Mouse (Mus musculus) heart, postnatal 0 days (tissue): ENCODE data around the gene Itih4. TPM values are rescaled to one million over a fixed set of nuclear protein-coding genes. Genes with fewer than 3 reads are reported as not detected.

Experiments
- ATAC-seq: fragments of 200-750 bp; cut with Nextera tagmentation; 2 replicates; pipeline ENCODE4 v1.8.0; 2017; ENCODE audit warnings: low read depth, moderate number of reproducible peaks, moderate library complexity; ENCODE audit not compliant: insufficient read depth
- DNase-seq: peaks from one replicate; pipeline ENCODE4 v3.0.0-alpha.2; 2016; ENCODE audit warnings: low spot score
- H3K27ac ChIP-seq: fragments of 300-500 bp; sonication (generic); 2 replicates; pipeline ENCODE4 v1.5.1; 2014; ENCODE audit warnings: low read depth, mild to moderate bottlenecking
- H3K27me3 ChIP-seq: fragments of 300-500 bp; sonication (generic); 2 replicates; pipeline ENCODE4 v1.6.1; 2014; ENCODE audit warnings: low read length, mixed read lengths; ENCODE audit not compliant: control insufficient read depth, insufficient read depth
- H3K36me3 ChIP-seq: fragments of 300-500 bp; sonication (generic); replicated peaks from 2 replicates; pipeline ENCODE4 v1.6.1; 2014; ENCODE audit warnings: low read length, mixed read lengths; ENCODE audit not compliant: control insufficient read depth, insufficient read depth
- H3K4me1 ChIP-seq: fragments of 300-500 bp; sonication (generic); 2 replicates; pipeline ENCODE4 v1.6.1; 2014; ENCODE audit warnings: antibody characterized with exemption; ENCODE audit not compliant: control insufficient read depth, insufficient read depth
- H3K4me2 ChIP-seq: fragments of 300-500 bp; sonication (generic); 2 replicates; pipeline ENCODE4 v1.6.1; 2014; ENCODE audit warnings: low read depth, mild to moderate bottlenecking, low read length, moderate library complexity
- H3K4me3 ChIP-seq: fragments of 300-500 bp; sonication (generic); 2 replicates; pipeline ENCODE4 v1.5.1; 2014; ENCODE audit warnings: low read depth, low read length
- H3K9ac ChIP-seq: fragments of 300-500 bp; sonication (generic); replicated peaks from 2 replicates; pipeline ENCODE4 v1.6.1; 2014; ENCODE audit warnings: low read depth, low read length, mixed read lengths
- H3K9me3 ChIP-seq: fragments of 300-500 bp; sonication (generic); replicated peaks from 2 replicates; pipeline ENCODE4 v1.6.1; 2016; ENCODE audit warnings: low read length; ENCODE audit not compliant: control insufficient read depth
- CTCF ChIP-seq: IDR thresholded peaks from 2 replicates; pipeline ENCODE4 v1.5.1; 2016; ENCODE audit warnings: antibody characterized with exemption, control low read depth, low read depth
- EP300 ChIP-seq: IDR thresholded peaks from 2 replicates; pipeline ENCODE4 v1.6.1; 2016; ENCODE audit warnings: antibody characterized with exemption, low read depth
- WGBS: fragments of 180-500 bp; shearing (Covaris S2); extraction: QIAGEN DNeasy Blood & Tissue Kit; methylation state at CpG from one replicate; pipeline ENCODE4 v1.1.7; 2014; 5-methylcytosine and 5-hydroxymethylcytosine counted together
- polyA plus RNA-seq: library from polyadenylated mRNA; unstranded; fragments of >200 nt; fragmentation: Nextera tagmentation; extraction: Ambion mirVana; gene quantifications from 2 replicates; pipeline ENCODE4 v1.2.1, GENCODE M21; 2015
- total RNA-seq: library from RNA; depleted of rRNA; stranded (reverse); fragments of >200 nt; gene quantifications from 2 replicates; pipeline ENCODE4 v1.2.3, GENCODE M21; 2014; ENCODE audit warnings: low replicate concordance; rRNA removed

Itih4 gene
- total RNA-seq (2.2 and 2.5 TPM in 2 replicates), polyA plus RNA-seq (0.61 and 1.0 TPM in 2 replicates)

GRCm38 (mm10) chr14:30886204-30886603 lies at the start of gene Itih4:
Gene Itih4 (plus strand): TSS chr14:30886476.
- no peaks in the 10 kb centered on the region for H3K9me3 ChIP-seq
- no peak within 1 kb of the TSS for H3K4me2 ChIP-seq
- H3K36me3 ChIP-seq, result no peaks in the 10 kb centered on the region
- ATAC-seq (no peak), DNase-seq (no peak)
- H3K9ac ChIP-seq, result no peak within 1 kb of the TSS
- H3K27me3 ChIP-seq, result no peaks in the 10 kb centered on the region
- peaks cover 4% of the 10 kb centered on the region for H3K4me1 ChIP-seq
- 75% methylated on average over 3 of the region's 3 CpGs for WGBS
- no peak for TF ChIP-seq CTCF
- TF ChIP-seq EP300, result no peak
- no peak within 1 kb of the TSS for H3K27ac ChIP-seq
- H3K4me3 ChIP-seq, result no peak within 1 kb of the TSS

GRCm38 (mm10) chr14:30837416-30837996 lies 48.8 kb upstream of the Itih4 start:
- H3K27ac ChIP-seq, result 0 out of 2 replicates have a peak overlapping the region, but pooled peaks have one; percentile 23
- TF ChIP-seq CTCF (no peak), EP300 (no peak)
- no peak overlapping the region for H3K4me3 ChIP-seq
- H3K9ac ChIP-seq, result no peak overlapping the region
- H3K4me2 ChIP-seq, result no peak overlapping the region
- H3K36me3 ChIP-seq, result peaks cover 13% of the 10 kb centered on the region; the same call in 1 of the 2 replicates
- ATAC-seq (peak; percentile 63; the same call in 1 of the 2 replicates), DNase-seq (peak; percentile 34)
- 53% methylated on average over 14 of the region's 14 CpGs for WGBS
- no peaks in the 10 kb centered on the region for H3K9me3 ChIP-seq
- H3K4me1 ChIP-seq, result peaks cover 14% of the 10 kb centered on the region; the same call in 1 of the 2 replicates
- H3K27me3 ChIP-seq, result no peaks in the 10 kb centered on the region

GRCm38 (mm10) chr14:30843701-30844100 lies 42.6 kb upstream of the Itih4 start:
- no peak for TF ChIP-seq EP300
- H3K4me2 ChIP-seq, result no peak overlapping the region
- H3K4me3 ChIP-seq, result no peak overlapping the region
- H3K27me3 ChIP-seq, result no peaks in the 10 kb centered on the region
- H3K27ac ChIP-seq, result no peak overlapping the region
- no peaks in the 10 kb centered on the region for H3K4me1 ChIP-seq
- ATAC-seq, result no peak
- DNase-seq, result no peak
- 0 out of 2 replicates have a peak, but pooled peaks cover 8% of the 10 kb centered on the region for H3K36me3 ChIP-seq
- no peaks in the 10 kb centered on the region for H3K9me3 ChIP-seq
- 89% methylated on average over 3 of the region's 3 CpGs for WGBS
- no peak overlapping the region for H3K9ac ChIP-seq

GRCm38 (mm10) chr14:30850504-30850903 lies 35.8 kb upstream of the Itih4 start:
- Histone ChIP-seq H3K36me3 (0 out of 2 replicates have a peak, but pooled peaks cover 6% of the 10 kb centered on the region), H3K27me3 (no peaks in the 10 kb centered on the region), H3K9me3 (no peaks in the 10 kb centered on the region), H3K27ac (no peak overlapping the region), H3K4me3 (no peak overlapping the region), H3K4me2 (no peak overlapping the region), H3K9ac (no peak overlapping the region), H3K4me1 (0 out of 2 replicates have a peak, but pooled peaks cover 2% of the 10 kb centered on the region)
- ATAC-seq (no peak), DNase-seq (no peak)
- 89% methylated on average over 5 of the region's 5 CpGs for WGBS
- TF ChIP-seq EP300 (no peak), CTCF (no peak)

GRCm38 (mm10) chr14:30852325-30852724 lies 34.0 kb upstream of the Itih4 start:
- TF ChIP-seq CTCF, result no peak
- TF ChIP-seq EP300, result no peak
- Histone ChIP-seq H3K4me3 (no peak overlapping the region), H3K27me3 (no peaks in the 10 kb centered on the region), H3K27ac (no peak overlapping the region), H3K4me1 (0 out of 2 replicates have a peak, but pooled peaks cover 2% of the 10 kb centered on the region), H3K9ac (no peak overlapping the region), H3K4me2 (no peak overlapping the region), H3K9me3 (no peaks in the 10 kb centered on the region), H3K36me3 (no peaks in the 10 kb centered on the region)
- ATAC-seq, result no peak
- WGBS, result 72% methylated on average over 5 of the region's 5 CpGs
- no peak for DNase-seq

- no peak for DNase-seq
- H3K4me2 ChIP-seq, result no peak overlapping the region
- no peaks in the 10 kb centered on the region for H3K36me3 ChIP-seq
- H3K9ac ChIP-seq, result no peak overlapping the region
- H3K27me3 ChIP-seq, result no peaks in the 10 kb centered on the region
- no peak overlapping the region for H3K27ac ChIP-seq
- 0 out of 2 replicates have a peak, but pooled peaks cover 2% of the 10 kb centered on the region for H3K4me1 ChIP-seq
- 82% methylated on average over 3 of the region's 3 CpGs for WGBS
- H3K9me3 ChIP-seq, result no peaks in the 10 kb centered on the region
- no peak overlapping the region for H3K4me3 ChIP-seq
- TF ChIP-seq CTCF (no peak), EP300 (no peak)
- no peak for ATAC-seq
These were observed 31.0 kb upstream of the Itih4 start for GRCm38 (mm10) chr14:30855316-30855715.
